In genomic region chr4:135617783-135618470, GRCm38 (mm10) we compare ENCODE assay signal across 11 mouse cellular contexts. TPM values are rescaled to one million over a fixed set of nuclear protein-coding genes. Genes with fewer than 3 reads are reported as not detected.
DNase-seq lines count a peak whose midpoint lies in the region; ATAC-seq lines count a peak whose summit lies in the region.
"Had no signal": no experiment of that assay in that cellular context is flagged by ENCODE, and none has a peak within 500 bp of the region (broad histone marks: within the 10 kb centered on the region; RNA-seq: fewer than 3 reads in every experiment).

No protein-coding gene starts in this region.

- H3K9me3 ChIP-seq in heart, embryonic 10.5 days = no peaks in the 10 kb centered on the region
- H3K9me3 ChIP-seq in megakaryocyte, embryonic 14.5 days = peaks cover 20% of the 10 kb centered on the region
- H3K9me3 ChIP-seq in neural tube, embryonic 15.5 days (replicated peaks) = no peaks in the 10 kb centered on the region

- H3K36me3 ChIP-seq in heart, embryonic 10.5 days = no peaks in the 10 kb centered on the region
- no peaks in the 10 kb centered on the region for H3K36me3 ChIP-seq in megakaryocyte, embryonic 14.5 days (replicated peaks; ENCODE audit: low read length)
- no peaks in the 10 kb centered on the region for H3K36me3 ChIP-seq in neural tube, embryonic 15.5 days

- ATAC-seq in neural tube, embryonic 15.5 days (ENCODE audit: low FRiP score) = no peak

- H3K27me3 ChIP-seq in heart, embryonic 10.5 days (ENCODE audit: insufficient read depth, poor library complexity, severe bottlenecking) = peaks cover 38% of the 10 kb centered on the region
- H3K27me3 ChIP-seq in megakaryocyte, embryonic 14.5 days (replicated peaks) = peaks cover 30% of the 10 kb centered on the region
- no peaks in the 10 kb centered on the region for H3K27me3 ChIP-seq in neural tube, embryonic 15.5 days (replicated peaks)

- H3K4me3 ChIP-seq in heart, embryonic 10.5 days = peak overlapping the region; percentile 31
- H3K4me3 ChIP-seq in megakaryocyte, embryonic 14.5 days (replicated peaks) = peak overlapping the region; percentile 21
- no peak overlapping the region for H3K4me3 ChIP-seq in neural tube, embryonic 15.5 days (replicated peaks)
- H3K4me3 ChIP-seq: heart, adult 2 months; myocyte had no signal

- no peak overlapping the region for H3K4me2 ChIP-seq in neural tube, embryonic 15.5 days

- H3K4me1 ChIP-seq in heart, embryonic 10.5 days = peaks cover 19% of the 10 kb centered on the region
- H3K4me1 ChIP-seq in megakaryocyte, embryonic 14.5 days = peaks cover 12% of the 10 kb centered on the region
- peaks cover 4% of the 10 kb centered on the region; the same call in 1 of the 2 replicates for H3K4me1 ChIP-seq in neural tube, embryonic 15.5 days

- H3K9ac ChIP-seq in neural tube, embryonic 15.5 days (replicated peaks) = no peak overlapping the region

- 11% methylated on average over 16 of the region's 16 CpGs for WGBS in heart, embryonic 10.5 days
- 18% methylated on average over 16 of the region's 16 CpGs for WGBS in neural tube, embryonic 15.5 days

- peak overlapping the region; percentile 69; the same call in 1 of the 2 replicates for H3K27ac ChIP-seq in heart, embryonic 10.5 days
- H3K27ac ChIP-seq in neural tube, embryonic 15.5 days (replicated peaks) = no peak overlapping the region
- H3K27ac ChIP-seq: heart, adult 2 months had no signal

- DNase-seq in heart, embryonic 10.5 days (ENCODE audit: low spot score) = no peak
- no peak for DNase-seq in heart, adult 11 months
- peak; percentile 50 to 53 for DNase-seq in spleen, adult 18-20 months
- no peak for DNase-seq in spleen, adult 12 weeks (ENCODE audit: low spot score)
- no peak for DNase-seq in adrenal gland, postnatal 4 days (ENCODE audit: low spot score in 2 of 2)
- DNase-seq in urinary bladder, postnatal 25 days (ENCODE audit: low spot score) = no peak

RNA-seq across cellular contexts. Expression of gene Grhl3, which starts 44.5 kb away (rescaled TPM):
- polyA plus RNA-seq in heart, embryonic 10.5 days (2016; fragmentation: Nextera tagmentation; extraction: Ambion mirVana) = 4.3 and 14.1 TPM in 2 replicates
- not detected in 2 replicates for polyA plus RNA-seq in megakaryocyte, embryonic 14.5 days (2012; ENCODE audit: insufficient read depth, low replicate concordance)
- 1.1 and 2.6 TPM in 2 replicates for polyA plus RNA-seq in neural tube, embryonic 15.5 days (2015; fragmentation: Nextera tagmentation; extraction: Ambion mirVana)
- under 1 TPM; 0.14 to 0.22 TPM for total RNA-seq in adrenal gland, postnatal 4 days (2021)
- total RNA-seq: MEL had no signal

Comparison
In these comparisons a context has a peak if more than half of its experiments do, and no peak if none do; other contexts are left out.
1. DNase-seq: peak in spleen, adult 18-20 months (2 of 2); none in heart, embryonic 10.5 days (single experiment), heart, adult 11 months (single experiment), spleen, adult 12 weeks (single experiment), adrenal gland, postnatal 4 days (0 of 2) and urinary bladder, postnatal 25 days (single experiment).